Mouse (Mus musculus) heart, postnatal 0 days (tissue): ENCODE results near the gene Kif28. TPM values are rescaled to one million over a fixed set of nuclear protein-coding genes. Genes with fewer than 3 reads are reported as not detected.
A peak's percentile ranks its signal among the peaks of the same experiment; 100 is the strongest.
"Not testable (repeated sequence)": the region's sequence is repeated elsewhere in the genome, so short reads cannot be mapped to it uniquely, and the experiment has no call there.

ENCODE experiments used
- ATAC-seq: fragments of 200-750 bp; cut with Nextera tagmentation; 2 replicates; pipeline ENCODE4 v1.8.0; 2017; ENCODE audit warnings: low read depth, moderate number of reproducible peaks, moderate library complexity; ENCODE audit not compliant: insufficient read depth
- DNase-seq: peaks from one replicate; pipeline ENCODE4 v3.0.0-alpha.2; 2016; ENCODE audit warnings: low spot score
- H3K27ac ChIP-seq: fragments of 300-500 bp; sonication (generic); 2 replicates; pipeline ENCODE4 v1.5.1; 2014; ENCODE audit warnings: low read depth, mild to moderate bottlenecking
- H3K27me3 ChIP-seq: fragments of 300-500 bp; sonication (generic); 2 replicates; pipeline ENCODE4 v1.6.1; 2014; ENCODE audit warnings: low read length, mixed read lengths; ENCODE audit not compliant: control insufficient read depth, insufficient read depth
- H3K36me3 ChIP-seq: fragments of 300-500 bp; sonication (generic); replicated peaks from 2 replicates; pipeline ENCODE4 v1.6.1; 2014; ENCODE audit warnings: low read length, mixed read lengths; ENCODE audit not compliant: control insufficient read depth, insufficient read depth
- H3K4me1 ChIP-seq: fragments of 300-500 bp; sonication (generic); 2 replicates; pipeline ENCODE4 v1.6.1; 2014; ENCODE audit warnings: antibody characterized with exemption; ENCODE audit not compliant: control insufficient read depth, insufficient read depth
- H3K4me2 ChIP-seq: fragments of 300-500 bp; sonication (generic); 2 replicates; pipeline ENCODE4 v1.6.1; 2014; ENCODE audit warnings: low read depth, mild to moderate bottlenecking, low read length, moderate library complexity
- H3K4me3 ChIP-seq: fragments of 300-500 bp; sonication (generic); 2 replicates; pipeline ENCODE4 v1.5.1; 2014; ENCODE audit warnings: low read depth, low read length
- H3K9ac ChIP-seq: fragments of 300-500 bp; sonication (generic); replicated peaks from 2 replicates; pipeline ENCODE4 v1.6.1; 2014; ENCODE audit warnings: low read depth, low read length, mixed read lengths
- H3K9me3 ChIP-seq: fragments of 300-500 bp; sonication (generic); replicated peaks from 2 replicates; pipeline ENCODE4 v1.6.1; 2016; ENCODE audit warnings: low read length; ENCODE audit not compliant: control insufficient read depth
- CTCF ChIP-seq: IDR thresholded peaks from 2 replicates; pipeline ENCODE4 v1.5.1; 2016; ENCODE audit warnings: antibody characterized with exemption, control low read depth, low read depth
- EP300 ChIP-seq: IDR thresholded peaks from 2 replicates; pipeline ENCODE4 v1.6.1; 2016; ENCODE audit warnings: antibody characterized with exemption, low read depth
- whole genome bisulfite sequencing: fragments of 180-500 bp; shearing (Covaris S2); extraction: QIAGEN DNeasy Blood & Tissue Kit; methylation state at CpG from one replicate; pipeline ENCODE4 v1.1.7; 2014; 5-methylcytosine and 5-hydroxymethylcytosine counted together
- polyA plus RNA-seq: library from polyadenylated mRNA; unstranded; fragments of >200 nt; fragmentation: Nextera tagmentation; extraction: Ambion mirVana; gene quantifications from 2 replicates; pipeline ENCODE4 v1.2.1, GENCODE M21; 2015
- total RNA-seq: library from RNA; depleted of rRNA; stranded (reverse); fragments of >200 nt; gene quantifications from 2 replicates; pipeline ENCODE4 v1.2.3, GENCODE M21; 2014; ENCODE audit warnings: low replicate concordance

Kif28 gene
- total and polyA plus RNA-seq, 2 experiments from 2014 or later: 0.11 to 0.27 TPM

DNA sequence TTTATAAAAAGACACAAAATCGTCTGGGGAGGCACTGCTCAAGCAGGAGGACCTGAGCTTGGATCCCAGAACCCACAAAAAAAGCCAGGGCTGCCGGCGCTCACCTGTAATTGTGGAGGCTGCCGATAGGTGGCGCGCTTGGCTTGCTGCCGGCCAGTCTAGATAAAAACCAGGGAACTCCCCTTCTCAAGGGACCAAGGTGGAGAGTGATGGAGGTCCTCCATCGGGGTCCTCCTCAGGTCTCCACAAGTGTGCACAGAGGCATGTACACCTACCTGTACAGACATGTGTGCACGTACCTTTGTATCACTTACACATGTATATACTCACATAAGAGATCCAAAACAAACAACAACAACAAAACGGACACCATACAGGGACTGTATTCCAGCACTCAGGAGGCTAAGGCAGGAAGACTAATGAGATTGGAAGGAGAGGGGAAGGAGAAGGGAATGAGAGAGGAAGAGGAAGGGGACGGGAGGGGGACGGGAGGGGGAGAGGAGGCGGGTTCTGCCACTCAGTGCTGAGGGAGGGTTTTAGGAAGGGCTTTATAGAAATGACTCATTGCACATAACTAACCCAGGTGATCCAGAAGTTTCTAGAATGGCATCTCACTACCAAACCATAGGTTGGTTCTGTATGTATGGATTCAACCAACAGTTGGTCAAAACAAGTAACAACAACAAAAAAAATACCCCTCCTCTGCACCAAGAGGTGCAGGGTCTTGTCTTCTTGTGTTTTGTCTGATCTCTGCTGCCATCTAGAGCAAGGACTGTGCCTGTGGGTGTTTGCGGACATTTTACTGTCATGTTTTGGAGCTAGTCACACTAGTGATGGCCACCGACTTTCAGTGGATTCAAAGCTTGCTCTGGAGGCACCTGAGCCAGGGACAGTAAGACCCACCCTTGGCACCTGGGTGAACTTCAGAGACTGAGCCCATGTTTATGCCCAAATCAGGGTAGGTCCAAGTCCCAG lies 10.3 kb downstream of the Kif28 start:
- 30% methylated on average over 15 of the region's 15 CpGs for WGBS
- TF ChIP-seq EP300 (no peak), CTCF (peak; percentile 66)
- Histone ChIP-seq H3K27ac (no peak overlapping the region), H3K4me3 (no peak overlapping the region), H3K9ac (no peak overlapping the region), H3K27me3 (no peaks in the 10 kb centered on the region), H3K9me3 (no peaks in the 10 kb centered on the region), H3K4me1 (0 out of 2 replicates have a peak, but pooled peaks cover 5% of the 10 kb centered on the region), H3K36me3 (no peaks in the 10 kb centered on the region), H3K4me2 (peak overlapping the region; percentile 26)
- DNase-seq (peak; percentile 42), ATAC-seq (peak; percentile 44)

GRCm38 (mm10) chr1:179731391-179731790 lies 13.7 kb downstream of the Kif28 start:
- no peaks in the 10 kb centered on the region for H3K27me3 ChIP-seq
- H3K27ac ChIP-seq: no peak overlapping the region
- H3K9me3 ChIP-seq: no peaks in the 10 kb centered on the region
- no peaks in the 10 kb centered on the region for H3K36me3 ChIP-seq
- no peak overlapping the region for H3K4me2 ChIP-seq
- DNase-seq: no peak
- TF ChIP-seq CTCF (no peak), EP300 (no peak)
- ATAC-seq: no peak
- 59% methylated on average over 3 of the region's 3 CpGs for WGBS
- 0 out of 2 replicates have a peak, but pooled peaks cover 5% of the 10 kb centered on the region for H3K4me1 ChIP-seq
- H3K4me3 ChIP-seq: no peak overlapping the region
- no peak overlapping the region for H3K9ac ChIP-seq

DNA sequence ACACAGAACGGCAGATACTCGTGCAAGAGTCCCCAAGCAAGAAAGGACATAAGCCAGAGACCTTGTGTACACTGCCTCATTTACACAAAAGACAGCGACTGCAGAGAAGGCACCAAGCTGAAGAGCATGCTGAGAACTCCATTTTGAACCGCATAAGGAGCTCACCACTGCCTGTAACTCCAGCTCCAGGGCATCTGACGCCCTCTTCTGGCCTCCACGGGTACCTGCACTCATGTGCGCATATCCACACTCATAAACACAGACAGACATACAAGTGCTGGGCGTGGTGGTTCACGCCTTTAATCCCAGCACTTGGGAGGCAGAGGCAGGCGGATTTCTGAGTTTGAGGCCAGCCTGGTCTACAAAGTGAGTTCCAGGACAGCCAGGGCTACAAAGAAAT lies 16.4 kb downstream of the Kif28 start:
- DNase-seq (no peak), ATAC-seq (no peak)
- Histone ChIP-seq H3K9ac (no peak overlapping the region), H3K27me3 (no peaks in the 10 kb centered on the region), H3K4me2 (no peak overlapping the region), H3K27ac (no peak overlapping the region), H3K4me1 (0 out of 2 replicates have a peak, but pooled peaks cover 5% of the 10 kb centered on the region), H3K36me3 (no peaks in the 10 kb centered on the region), H3K9me3 (no peaks in the 10 kb centered on the region), H3K4me3 (no peak overlapping the region)
- TF ChIP-seq EP300 (no peak), CTCF (no peak)
- 87% methylated on average over 10 of the region's 10 CpGs for WGBS

GRCm38 (mm10) chr1:179722811-179723469 lies 22.1 kb downstream of the Kif28 start:
- Histone ChIP-seq H3K36me3 (no peaks in the 10 kb centered on the region), H3K4me1 (no peaks in the 10 kb centered on the region), H3K9ac (no peak overlapping the region), H3K4me3 (no peak overlapping the region), H3K4me2 (no peak overlapping the region), H3K9me3 (no peaks in the 10 kb centered on the region), H3K27ac (no peak overlapping the region), H3K27me3 (no peaks in the 10 kb centered on the region)
- TF ChIP-seq EP300 (no peak), CTCF (no peak)
- ATAC-seq: no peak
- no peak for DNase-seq
- WGBS: 80% methylated on average over 8 of the region's 8 CpGs

DNA sequence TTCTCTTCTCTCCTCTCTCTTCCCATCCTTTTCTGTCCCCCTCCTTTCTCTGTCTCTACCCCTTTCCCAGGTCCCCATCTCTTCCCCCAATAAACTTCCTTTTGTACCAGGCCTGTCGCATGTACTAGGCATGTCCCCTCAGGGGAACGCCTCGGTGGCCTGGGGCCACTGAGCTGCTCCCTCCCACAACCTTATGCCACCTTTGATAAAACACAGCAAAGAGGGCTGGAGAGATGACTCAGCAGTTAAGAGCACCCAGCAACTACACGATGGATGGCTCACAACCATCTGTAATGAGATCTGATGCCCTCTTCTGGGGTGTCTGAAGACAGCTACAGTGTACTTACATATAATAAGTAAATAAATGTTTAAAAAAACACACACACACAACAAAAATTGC lies 29.3 kb downstream of the Kif28 start:
- WGBS: 81% methylated on average over 4 of the region's 4 CpGs
- no peak for DNase-seq
- no peaks in the 10 kb centered on the region for H3K36me3 ChIP-seq
- no peaks in the 10 kb centered on the region for H3K9me3 ChIP-seq
- no peak overlapping the region for H3K27ac ChIP-seq
- H3K27me3 ChIP-seq: no peaks in the 10 kb centered on the region
- ATAC-seq: no peak
- H3K4me2 ChIP-seq: no peak overlapping the region
- H3K4me3 ChIP-seq: no peak overlapping the region
- no peak overlapping the region for H3K9ac ChIP-seq
- no peaks in the 10 kb centered on the region for H3K4me1 ChIP-seq
- no peak for TF ChIP-seq CTCF
- TF ChIP-seq EP300: no peak

DNA sequence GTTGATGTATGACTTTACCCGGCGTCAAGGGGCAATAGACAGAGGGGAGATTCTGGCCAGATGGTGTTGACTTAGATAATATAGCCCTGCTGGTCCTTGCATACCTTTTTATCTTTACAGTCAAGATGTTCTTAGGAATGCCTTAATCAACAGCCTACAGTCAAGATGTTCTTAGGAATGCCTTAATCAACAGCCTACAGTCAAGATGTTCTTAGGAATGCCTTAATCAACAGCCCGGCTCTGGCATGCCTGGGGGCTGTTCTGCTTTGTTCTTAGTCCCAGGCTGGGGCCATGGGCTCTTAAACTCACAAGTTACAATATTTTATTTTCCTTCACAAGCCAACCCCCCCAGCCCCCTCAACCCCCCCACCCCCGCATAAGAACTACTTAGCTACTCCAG lies 29.8 kb downstream of the Kif28 start:
- H3K4me3 ChIP-seq, H3K4me2 ChIP-seq, H3K27me3 ChIP-seq, H3K36me3 ChIP-seq, H3K9ac ChIP-seq, H3K27ac ChIP-seq, H3K4me1 ChIP-seq, ATAC-seq, H3K9me3 ChIP-seq, DNase-seq: not testable (repeated sequence)
- 71% methylated on average over 4 of the region's 4 CpGs for WGBS
